Mouse (Mus musculus): ENCODE results near the gene Zscan2.

DNA sequence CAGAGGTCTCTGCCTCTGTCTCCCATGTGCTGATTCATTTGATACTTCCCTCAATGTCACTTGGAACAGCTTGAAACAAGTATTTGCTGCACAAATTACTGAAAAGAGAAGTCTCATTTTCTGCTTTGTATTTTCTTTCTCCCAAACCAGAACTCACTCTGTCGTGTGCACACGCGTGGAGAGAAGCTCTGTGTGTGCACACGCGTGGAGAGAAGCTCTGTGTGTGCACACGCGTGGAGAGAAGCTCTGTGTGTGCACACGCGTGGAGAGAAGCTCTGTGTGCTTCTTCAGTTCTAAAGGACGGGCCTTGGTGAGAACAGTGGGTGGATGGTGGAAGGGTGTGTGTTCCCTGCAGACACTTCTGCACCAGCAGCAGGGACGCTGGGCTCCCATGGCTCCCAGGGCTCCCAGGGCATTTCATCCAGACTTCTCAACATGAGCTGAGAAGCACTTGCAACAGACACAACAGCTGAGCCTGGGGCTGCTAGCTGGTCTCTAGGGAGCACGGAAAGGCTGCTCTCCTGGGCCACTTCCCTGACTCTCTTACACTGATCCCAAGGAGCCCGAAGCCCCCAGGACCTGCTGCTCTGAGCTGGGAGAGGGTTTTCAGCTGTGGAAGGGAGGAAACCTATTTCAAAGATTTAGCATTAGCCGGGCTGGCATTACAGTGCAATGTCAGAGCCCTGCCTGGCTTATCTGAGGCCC lies 34.2 kb downstream of the Zscan2 start:
- TF ChIP-seq CTCF (IDR thresholded peaks at IDR 0.05; ENCODE audit: low read depth) (no peak), EP300 (optimal IDR thresholded peaks at IDR 0.05) (no peak)
